8 mouse cellular contexts compared by ENCODE assay signal in genomic region chr2:33746471-33746870, GRCm38 (mm10).
DNase-seq lines count a peak whose midpoint lies in the region; ATAC-seq and TF ChIP-seq lines count a peak whose summit lies in the region.

No protein-coding gene starts in this region.

- H3K4me1 ChIP-seq in CH12.LX (ENCODE audit: control insufficient read depth in 1 of 2, insufficient read depth in 2 of 2), result peaks cover 0 to 10% of the 10 kb centered on the region in 2 experiments; a peak in 2 of 4 replicates
- H3K4me1 ChIP-seq in bone marrow, adult 2 months (ENCODE audit: control insufficient read depth, insufficient read depth, low read length), result no peaks in the 10 kb centered on the region
- H3K4me1 ChIP-seq in embryonic facial prominence, embryonic 15.5 days, result 0 out of 2 replicates have a peak, but pooled peaks cover 5% of the 10 kb centered on the region
- H3K4me1 ChIP-seq in heart, embryonic 15.5 days (replicated peaks), result peaks cover 10% of the 10 kb centered on the region
- 0 out of 2 replicates have a peak, but pooled peaks cover 2% of the 10 kb centered on the region for H3K4me1 ChIP-seq in lung, adult 2 months (ENCODE audit: control insufficient read depth, insufficient read depth, low read length)
- peaks cover 27% of the 10 kb centered on the region for H3K4me1 ChIP-seq in olfactory bulb, adult 2 months (ENCODE audit: control insufficient read depth, insufficient read depth, low read length)

- H3K27ac ChIP-seq in CH12.LX (ENCODE audit: insufficient read depth, low read depth), result no peak overlapping the region
- no peak overlapping the region for H3K27ac ChIP-seq in bone marrow, adult 2 months (ENCODE audit: control insufficient read depth, insufficient read depth, low read depth, low read length, poor library complexity)
- H3K27ac ChIP-seq in embryonic facial prominence, embryonic 15.5 days (replicated peaks), result peak overlapping the region; percentile 66; the same call in 1 of the 2 replicates
- no peak overlapping the region for H3K27ac ChIP-seq in heart, embryonic 15.5 days
- peak overlapping the region; percentile 49; the same call in 1 of the 2 replicates for H3K27ac ChIP-seq in olfactory bulb, adult 2 months (ENCODE audit: insufficient read depth, low read depth, low read length)

- TF ChIP-seq RAD21 in CH12.LX (IDR thresholded peaks at IDR 0.05; ENCODE audit: low read depth, low read length), result peak; percentile 96

- in situ Hi-C loops in CH12.LX (cut with MboI; ENCODE audit: low pct_ligation_motif_present, low pct_unique_long_range_greater_than_20kb, low sequenced_read_pairs), result loop anchor here (10.0 to 25.0 kb wide), 2 partner anchors 228 to 259 kb away; no protein-coding TSS in a partner anchor

- H3K79me2 ChIP-seq in CH12.LX (replicated peaks; ENCODE audit: control insufficient read depth, extremely low read depth, insufficient read depth, poor library complexity, severe bottlenecking), result no peaks in the 10 kb centered on the region

- no peak overlapping the region for H3K9ac ChIP-seq in CH12.LX (ENCODE audit: insufficient read depth, low read depth)
- H3K9ac ChIP-seq in embryonic facial prominence, embryonic 15.5 days, result no peak overlapping the region
- H3K9ac ChIP-seq in heart, embryonic 15.5 days, result no peak overlapping the region

- H3K4me3 ChIP-seq in CH12.LX (replicated peaks in 1 of 3; ENCODE audit: low read depth in 2 of 3, low read length in 2 of 3, poor library complexity in 1 of 3), result no peak overlapping the region
- no peak overlapping the region for H3K4me3 ChIP-seq in bone marrow, adult 2 months (replicated peaks; ENCODE audit: control insufficient read depth, low read depth, low read length)
- no peak overlapping the region for H3K4me3 ChIP-seq in embryonic facial prominence, embryonic 15.5 days (replicated peaks)
- H3K4me3 ChIP-seq in heart, embryonic 15.5 days, result no peak overlapping the region
- H3K4me3 ChIP-seq in lung, adult 2 months (replicated peaks; ENCODE audit: extremely low read depth, low read depth, low read length), result no peak overlapping the region
- no peak overlapping the region for H3K4me3 ChIP-seq in olfactory bulb, adult 2 months (ENCODE audit: insufficient read depth, low read depth, low read length)

- no peak overlapping the region for H3K4me2 ChIP-seq in CH12.LX (ENCODE audit: insufficient read depth, low read depth, poor library complexity, severe bottlenecking)
- no peak overlapping the region for H3K4me2 ChIP-seq in embryonic facial prominence, embryonic 15.5 days (replicated peaks)
- H3K4me2 ChIP-seq in heart, embryonic 15.5 days, result no peak overlapping the region

- peak; percentile 49; the same call in 1 of the 2 replicates for ATAC-seq in embryonic facial prominence, embryonic 15.5 days (ENCODE audit: insufficient number of reproducible peaks, low FRiP score, low TSS enrichment, low read depth)
- peak; percentile 56; the same call in 1 of the 2 replicates for ATAC-seq in heart, embryonic 15.5 days (replicated peaks; ENCODE audit: insufficient number of reproducible peaks, insufficient read depth, low FRiP score, low read depth)

- 31% methylated on average over 5 of the region's 5 CpGs for WGBS in bone marrow, adult 2 months
- WGBS in embryonic facial prominence, embryonic 15.5 days, result 5% methylated on average over 5 of the region's 5 CpGs
- 6% methylated on average over 5 of the region's 5 CpGs for WGBS in heart, embryonic 15.5 days
- 12% methylated on average over 5 of the region's 5 CpGs for WGBS in lung, adult 2 months
- WGBS in olfactory bulb, adult 2 months, result 3% methylated on average over 5 of the region's 5 CpGs

- TF ChIP-seq CTCF in CH12.LX (conservative IDR thresholded peaks at IDR 0.05 in 1 of 2, IDR thresholded peaks at IDR 0.05 in 1 of 2; ENCODE audit: low read depth in 2 of 2, low read length in 2 of 2), result peak; percentile 91 to 98
- TF ChIP-seq CTCF in bone marrow, adult 2 months (IDR thresholded peaks at IDR 0.05; ENCODE audit: control insufficient read depth, insufficient read depth, low read length), result peak; percentile 33; the same call in 1 of the 2 replicates
- TF ChIP-seq CTCF in lung, adult 2 months (IDR thresholded peaks at IDR 0.05; ENCODE audit: insufficient read depth, low read length), result peak; percentile 50
- TF ChIP-seq CTCF in olfactory bulb, adult 2 months (IDR thresholded peaks at IDR 0.05; ENCODE audit: insufficient read depth, low read depth, low read length), result no peak

- TF ChIP-seq POLR2A in CH12.LX (IDR thresholded peaks at IDR 0.05; ENCODE audit: low read depth, low read length), result no peak
- TF ChIP-seq POLR2A in bone marrow, adult 2 months (IDR thresholded peaks at IDR 0.05; ENCODE audit: borderline replicate concordance, control insufficient read depth, low read depth, low read length), result no peak
- TF ChIP-seq POLR2A in lung, adult 2 months (IDR thresholded peaks at IDR 0.05; ENCODE audit: borderline replicate concordance, extremely low read depth, low read depth, low read length), result no peak
- no peak for TF ChIP-seq POLR2A in olfactory bulb, adult 2 months (IDR thresholded peaks at IDR 0.05; ENCODE audit: insufficient read depth, low read depth, low read length)

- H3K36me3 ChIP-seq in CH12.LX (replicated peaks in 1 of 2; ENCODE audit: control insufficient read depth in 1 of 2, insufficient read depth in 1 of 2, low read length in 1 of 2), result peaks cover 4 to 12% of the 10 kb centered on the region in 2 experiments
- H3K36me3 ChIP-seq in embryonic facial prominence, embryonic 15.5 days, result peaks cover 18% of the 10 kb centered on the region
- peaks cover 3% of the 10 kb centered on the region; the same call in 1 of the 2 replicates for H3K36me3 ChIP-seq in heart, embryonic 15.5 days

- H3K27me3 ChIP-seq in CH12.LX (replicated peaks), result no peaks in the 10 kb centered on the region
- H3K27me3 ChIP-seq in embryonic facial prominence, embryonic 15.5 days, result no peaks in the 10 kb centered on the region
- H3K27me3 ChIP-seq in heart, embryonic 15.5 days, result no peaks in the 10 kb centered on the region

- H3K9me3 ChIP-seq in CH12.LX (replicated peaks; ENCODE audit: low read length), result peaks cover 4% of the 10 kb centered on the region
- no peaks in the 10 kb centered on the region for H3K9me3 ChIP-seq in embryonic facial prominence, embryonic 15.5 days (replicated peaks)
- H3K9me3 ChIP-seq in heart, embryonic 15.5 days (replicated peaks), result no peaks in the 10 kb centered on the region

- dilution Hi-C loops in CH12.LX (cut with MboI; ENCODE audit: extremely low pct_ligation_motif_present, extremely low pct_unique_long_range_greater_than_20kb, low sequenced_read_pairs), result no loop called here

- peak; percentile 68 for DNase-seq in CH12.LX (ENCODE audit: extremely low read depth)
- peak; percentile 71 to 90 for DNase-seq in kidney, postnatal 25 days
- peak; percentile 60 for DNase-seq in lung, adult 2 months
- DNase-seq in thymus, postnatal 0 days (ENCODE audit: low spot score), result peak; percentile 78

- TF ChIP-seq EP300 in CH12.LX (IDR thresholded peaks at IDR 0.05; ENCODE audit: low read length), result no peak

TF ChIP-seq in CH12.LX, 34 proteins besides CTCF, POLR2A, EP300 and RAD21:
- TF ChIP-seq MAX (IDR thresholded peaks at IDR 0.05; ENCODE audit: low read length), result no peak
- TF ChIP-seq MEF2A (IDR thresholded peaks at IDR 0.05; ENCODE audit: borderline replicate concordance, low read depth, low read length), result no peak
- no peak for TF ChIP-seq IRF4 (IDR thresholded peaks at IDR 0.05; ENCODE audit: low read depth, low read length)
- TF ChIP-seq SMC3 (IDR thresholded peaks at IDR 0.05; ENCODE audit: low read depth, low read length), result peak; percentile 78
- no peak for TF ChIP-seq CHD2 (IDR thresholded peaks at IDR 0.05; ENCODE audit: low read length)
- TF ChIP-seq NELFE (IDR thresholded peaks at IDR 0.05; ENCODE audit: low read depth, low read length), result peak; percentile 27; the same call in 1 of the 2 replicates
- TF ChIP-seq JUND (conservative IDR thresholded peaks at IDR 0.05; ENCODE audit: low read depth, low read length), result 0 out of 2 replicates have a peak, but pooled peaks have one; percentile 16
- TF ChIP-seq NRF1 (IDR thresholded peaks at IDR 0.05; ENCODE audit: low read depth, low read length), result no peak

Comparison
In these comparisons a context has a peak if more than half of its experiments do, and no peak if none do; other contexts are left out.
1. H3K27ac ChIP-seq: peak in embryonic facial prominence, embryonic 15.5 days (single experiment) and olfactory bulb, adult 2 months (single experiment); none in CH12.LX (single experiment), bone marrow, adult 2 months (single experiment) and heart, embryonic 15.5 days (single experiment).
2. Peak in every context shown above with its lines, with median percentiles within 50 percentile points of each other: DNase-seq.